Mouse (Mus musculus): Measurements from ENCODE around the gene Bnip2. TPM values are rescaled to one million over a fixed set of nuclear protein-coding genes. Genes with fewer than 3 reads are reported as not detected.
A peak's percentile ranks its signal among the peaks of the same experiment; 100 is the strongest.

Bnip2 gene
- polyA plus RNA-seq (2021): 116 TPM

GRCm38 (mm10) chr9:69989303-69990121 is at the start of gene Bnip2:
Gene Bnip2 (plus strand): TSS chr9:69989466.
- in situ Hi-C loops (cut with MboI; ENCODE audit: low pct_unique_long_range_greater_than_20kb): loop anchor here (5.0 to 10.0 kb wide), 3 partner anchors 367 to 565 kb away; no protein-coding TSS in a partner anchor
- H3K27me3 ChIP-seq: no peaks in the 10 kb centered on the region
- CTCF ChIA-PET: interaction anchor here (0.7 kb wide), 1 partner anchor 366 kb away, joined by 3 read pairs; no protein-coding TSS in a partner anchor
- TF ChIP-seq CTCF (IDR thresholded peaks at IDR 0.05): no peak
- POLR2A ChIA-PET: interaction anchor here (0.6 to 1.4 kb wide), 2 partner anchors 341 to 366 kb away, joined by 3 read pairs; no protein-coding TSS in a partner anchor
- peak; percentile 87 for ATAC-seq
- DNase-seq (ENCODE audit: low read depth, low spot score): peak; percentile 63

GRCm38 (mm10) chr9:69940839-69941490 is 48.3 kb upstream of the Bnip2 start:
- DNase-seq (ENCODE audit: low read depth, low spot score) (no peak), ATAC-seq (no peak)
- H3K27me3 ChIP-seq: peaks cover 16% of the 10 kb centered on the region
- ChIA-PET CTCF (interaction anchor here (1.7 kb wide), 1 partner anchor 318 kb away, joined by 5 read pairs; no protein-coding TSS in a partner anchor), POLR2A (no interaction called here)
- no peak for TF ChIP-seq CTCF (IDR thresholded peaks at IDR 0.05)
- in situ Hi-C loops (cut with MboI; ENCODE audit: low pct_unique_long_range_greater_than_20kb): no loop called here

GRCm38 (mm10) chr9:69941556-69941955 is 47.7 kb upstream of the Bnip2 start:
- TF ChIP-seq CTCF (IDR thresholded peaks at IDR 0.05): peak; percentile 17
- ATAC-seq: no peak
- ChIA-PET POLR2A (no interaction called here), CTCF (interaction anchor here (1.7 kb wide), 1 partner anchor 318 kb away, joined by 5 read pairs; no protein-coding TSS in a partner anchor)
- H3K27me3 ChIP-seq: peaks cover 16% of the 10 kb centered on the region
- no peak for DNase-seq (ENCODE audit: low read depth, low spot score)
- in situ Hi-C loops (cut with MboI; ENCODE audit: low pct_unique_long_range_greater_than_20kb): no loop called here

GRCm38 (mm10) chr9:69948964-69949363 is 40.3 kb upstream of the Bnip2 start:
- ATAC-seq (no peak), DNase-seq (ENCODE audit: low read depth, low spot score) (no peak)
- ChIA-PET CTCF (no interaction called here), POLR2A (no interaction called here)
- H3K27me3 ChIP-seq: peaks cover 2% of the 10 kb centered on the region
- peak; percentile 54 for TF ChIP-seq CTCF (IDR thresholded peaks at IDR 0.05)
- in situ Hi-C loops (cut with MboI; ENCODE audit: low pct_unique_long_range_greater_than_20kb): no loop called here

GRCm38 (mm10) chr9:69949641-69950040 is 39.6 kb upstream of the Bnip2 start:
- CTCF ChIA-PET: no interaction called here
- H3K27me3 ChIP-seq: peaks cover 2% of the 10 kb centered on the region
- DNase-seq (ENCODE audit: low read depth, low spot score): peak; percentile 31
- in situ Hi-C loops (cut with MboI; ENCODE audit: low pct_unique_long_range_greater_than_20kb): no loop called here
- no peak for TF ChIP-seq CTCF (IDR thresholded peaks at IDR 0.05)
- ATAC-seq: peak; percentile 31
- POLR2A ChIA-PET: no interaction called here

GRCm38 (mm10) chr9:69961007-69961406 is 28.3 kb upstream of the Bnip2 start:
- in situ Hi-C loops (cut with MboI; ENCODE audit: low pct_unique_long_range_greater_than_20kb): no loop called here
- ATAC-seq (no peak), DNase-seq (ENCODE audit: low read depth, low spot score) (no peak)
- TF ChIP-seq CTCF (IDR thresholded peaks at IDR 0.05): no peak
- H3K27me3 ChIP-seq: peaks cover 3% of the 10 kb centered on the region
- ChIA-PET CTCF (no interaction called here), POLR2A (no interaction called here)

- DNase-seq (ENCODE audit: low read depth, low spot score) (no peak), ATAC-seq (no peak)
- no peak for TF ChIP-seq CTCF (IDR thresholded peaks at IDR 0.05)
- ChIA-PET POLR2A (no interaction called here), CTCF (no interaction called here)
- in situ Hi-C loops (cut with MboI; ENCODE audit: low pct_unique_long_range_greater_than_20kb): no loop called here
- peaks cover 11% of the 10 kb centered on the region for H3K27me3 ChIP-seq
Observed at GRCm38 (mm10) chr9:69964370-69964769, 24.9 kb upstream of the Bnip2 start.

- ChIA-PET CTCF (interaction anchor here (0.9 to 1.1 kb wide), 2 partner anchors 14 to 479 kb away, joined by 3 read pairs; no protein-coding TSS in a partner anchor), POLR2A (interaction anchor here (0.9 kb wide), 1 partner anchor 478 kb away, joined by 3 read pairs; no protein-coding TSS in a partner anchor)
- DNase-seq (ENCODE audit: low read depth, low spot score) (no peak), ATAC-seq (no peak)
- no peak for TF ChIP-seq CTCF (IDR thresholded peaks at IDR 0.05)
- peaks cover 10% of the 10 kb centered on the region for H3K27me3 ChIP-seq
- in situ Hi-C loops (cut with MboI; ENCODE audit: low pct_unique_long_range_greater_than_20kb): loop anchor here (5.0 kb wide), 2 partner anchors 363 to 478 kb away; no protein-coding TSS in a partner anchor
Observed at GRCm38 (mm10) chr9:69985526-69985925, 3.7 kb upstream of the Bnip2 start.

GRCm38 (mm10) chr9:69986063-69986462 is 3.2 kb upstream of the Bnip2 start:
- in situ Hi-C loops (cut with MboI; ENCODE audit: low pct_unique_long_range_greater_than_20kb): loop anchor here (5.0 kb wide), 2 partner anchors 364 to 479 kb away; no protein-coding TSS in a partner anchor
- POLR2A ChIA-PET: interaction anchor here (0.9 kb wide), 1 partner anchor 478 kb away, joined by 3 read pairs; no protein-coding TSS in a partner anchor
- H3K27me3 ChIP-seq: peaks cover 5% of the 10 kb centered on the region
- DNase-seq (ENCODE audit: low read depth, low spot score) (no peak), ATAC-seq (no peak)
- CTCF ChIA-PET: interaction anchor here (0.8 to 1.1 kb wide), 3 partner anchors 14 to 479 kb away, joined by 3 read pairs; no protein-coding TSS in a partner anchor
- no peak for TF ChIP-seq CTCF (IDR thresholded peaks at IDR 0.05)

GRCm38 (mm10) chr9:69986571-69986970 is 2.7 kb upstream of the Bnip2 start:
- ATAC-seq (no peak), DNase-seq (ENCODE audit: low read depth, low spot score) (no peak)
- POLR2A ChIA-PET: no interaction called here
- CTCF ChIA-PET: interaction anchor here (0.8 to 1.1 kb wide), 2 partner anchors 479 to 480 kb away, joined by 3 read pairs; no protein-coding TSS in a partner anchor
- peaks cover 4% of the 10 kb centered on the region for H3K27me3 ChIP-seq
- in situ Hi-C loops (cut with MboI; ENCODE audit: low pct_unique_long_range_greater_than_20kb): loop anchor here (5.0 kb wide), 2 partner anchors 364 to 479 kb away; no protein-coding TSS in a partner anchor
- no peak for TF ChIP-seq CTCF (IDR thresholded peaks at IDR 0.05)

All from Patski (cell line).